Mouse (Mus musculus) stomach, postnatal 0 days (tissue): ENCODE data around the gene Snd1. TPM values are rescaled to one million over a fixed set of nuclear protein-coding genes. Genes with fewer than 3 reads are reported as not detected.

ENCODE experiments used
- ATAC-seq: fragments of 200-750 bp; cut with Nextera tagmentation; 2 replicates; pipeline ENCODE4 v1.8.0; 2017; ENCODE audit not compliant: low FRiP score, low TSS enrichment
- DNase-seq: peaks from one replicate; pipeline ENCODE4 v3.0.0-alpha.2; 2016; ENCODE audit warnings: low spot score
- H3K27ac ChIP-seq: fragments of 300-500 bp; sonication (generic); replicated peaks from 2 replicates; pipeline ENCODE4 v1.5.1; 2014; ENCODE audit warnings: mild to moderate bottlenecking, control low read depth
- H3K27me3 ChIP-seq: fragments of 300-500 bp; sonication (generic); 2 replicates; pipeline ENCODE4 v1.6.1; 2014; ENCODE audit warnings: low read length; ENCODE audit not compliant: control insufficient read depth, insufficient read depth
- H3K36me3 ChIP-seq: fragments of 300-500 bp; sonication (generic); 2 replicates; pipeline ENCODE4 v1.6.1; 2014; ENCODE audit warnings: low read length, mixed read lengths; ENCODE audit not compliant: control insufficient read depth, insufficient read depth
- H3K4me1 ChIP-seq: fragments of 300-500 bp; sonication (generic); replicated peaks from 2 replicates; pipeline ENCODE4 v1.6.1; 2014; ENCODE audit warnings: antibody characterized with exemption; ENCODE audit not compliant: control insufficient read depth, insufficient read depth
- H3K4me2 ChIP-seq: fragments of 300-500 bp; sonication (generic); replicated peaks from 2 replicates; pipeline ENCODE4 v1.6.1; 2014; ENCODE audit warnings: low read depth, mild to moderate bottlenecking, control low read depth, moderate library complexity
- H3K4me3 ChIP-seq: fragments of 300-500 bp; sonication (generic); 2 replicates; pipeline ENCODE4 v1.5.1; 2014; ENCODE audit warnings: low read depth, low read length, control low read depth
- H3K9ac ChIP-seq: fragments of 300-500 bp; sonication (generic); 2 replicates; pipeline ENCODE4 v1.6.1; 2014; ENCODE audit warnings: mild to moderate bottlenecking, low read length, control low read depth, mixed read lengths
- H3K9me3 ChIP-seq: fragments of 300-500 bp; sonication (generic); 2 replicates; pipeline ENCODE4 v1.6.1; 2016; ENCODE audit warnings: low read length; ENCODE audit not compliant: control insufficient read depth
- CTCF ChIP-seq: IDR thresholded peaks from 2 replicates; pipeline ENCODE4 v1.5.1; 2016; ENCODE audit warnings: antibody characterized with exemption, low read depth, mild to moderate bottlenecking, moderate library complexity
- EP300 ChIP-seq: optimal IDR thresholded peaks from 2 replicates; pipeline ENCODE3; 2016; ENCODE audit warnings: antibody characterized with exemption
- WGBS: fragments of 180-500 bp; shearing (Covaris S2); extraction: QIAGEN DNeasy Blood & Tissue Kit; methylation state at CpG from one replicate; pipeline ENCODE4 v1.1.7; 2014; 5-methylcytosine and 5-hydroxymethylcytosine counted together
- polyA plus RNA-seq: library from polyadenylated mRNA; unstranded; fragments of >200 nt; fragmentation: Nextera tagmentation; extraction: Ambion mirVana; gene quantifications from 2 replicates; pipeline ENCODE4 v1.2.1, GENCODE M21; 2015

Snd1 gene
- polyA plus RNA-seq, 1 experiment from 2014 or later = 81.3 TPM

- Histone ChIP-seq H3K9ac (no peak overlapping the region), H3K4me3 (no peak overlapping the region), H3K4me2 (no peak overlapping the region), H3K9me3 (no peaks in the 10 kb centered on the region), H3K4me1 (no peaks in the 10 kb centered on the region), H3K27ac (no peak overlapping the region), H3K36me3 (no peaks in the 10 kb centered on the region; the same call in none of the 2 replicates), H3K27me3 (no peaks in the 10 kb centered on the region)
- no peak for TF ChIP-seq CTCF
- TF ChIP-seq EP300 = no peak
- ATAC-seq = no peak
- no peak for DNase-seq
- 75% methylated on average over 7 of the region's 7 CpGs for WGBS
These were observed 270.9 kb downstream of the Snd1 start for GRCm38 (mm10) chr6:28745864-28746263.

- Histone ChIP-seq H3K27me3 (no peaks in the 10 kb centered on the region), H3K9ac (no peak overlapping the region), H3K4me2 (no peak overlapping the region), H3K4me3 (no peak overlapping the region), H3K4me1 (no peaks in the 10 kb centered on the region), H3K9me3 (no peaks in the 10 kb centered on the region), H3K27ac (no peak overlapping the region), H3K36me3 (no peaks in the 10 kb centered on the region; the same call in none of the 2 replicates)
- DNase-seq (no peak), ATAC-seq (no peak)
- TF ChIP-seq EP300 (no peak), CTCF (no peak)
- WGBS = 86% methylated on average over 5 of the region's 5 CpGs
These were observed 272.1 kb downstream of the Snd1 start for GRCm38 (mm10) chr6:28747025-28747424.

GRCm38 (mm10) chr6:28747931-28748670 is 273.2 kb downstream of the Snd1 start:
- Histone ChIP-seq H3K27me3 (no peaks in the 10 kb centered on the region), H3K4me3 (no peak overlapping the region), H3K36me3 (no peaks in the 10 kb centered on the region; the same call in none of the 2 replicates), H3K9ac (no peak overlapping the region), H3K4me2 (no peak overlapping the region), H3K27ac (no peak overlapping the region), H3K9me3 (no peaks in the 10 kb centered on the region), H3K4me1 (no peaks in the 10 kb centered on the region)
- no peak for TF ChIP-seq CTCF
- TF ChIP-seq EP300 = no peak
- WGBS = 63% methylated on average over 14 of the region's 14 CpGs
- no peak for ATAC-seq
- no peak for DNase-seq

GRCm38 (mm10) chr6:28749224-28749623 is 274.3 kb downstream of the Snd1 start:
- Histone ChIP-seq H3K4me3 (no peak overlapping the region), H3K27me3 (no peaks in the 10 kb centered on the region), H3K9ac (no peak overlapping the region), H3K4me2 (no peak overlapping the region), H3K4me1 (no peaks in the 10 kb centered on the region), H3K9me3 (no peaks in the 10 kb centered on the region), H3K36me3 (no peaks in the 10 kb centered on the region; the same call in none of the 2 replicates), H3K27ac (no peak overlapping the region)
- 66% methylated on average over 3 of the region's 3 CpGs for WGBS
- ATAC-seq = no peak
- DNase-seq = no peak
- TF ChIP-seq CTCF = no peak
- no peak for TF ChIP-seq EP300

- Histone ChIP-seq H3K4me1 (no peaks in the 10 kb centered on the region), H3K4me3 (no peak overlapping the region), H3K9ac (no peak overlapping the region), H3K9me3 (no peaks in the 10 kb centered on the region), H3K27me3 (no peaks in the 10 kb centered on the region), H3K27ac (no peak overlapping the region), H3K36me3 (no peaks in the 10 kb centered on the region; the same call in none of the 2 replicates), H3K4me2 (no peak overlapping the region)
- WGBS = 53% methylated on average over 3 of the region's 3 CpGs
- ATAC-seq = no peak
- DNase-seq = no peak
- TF ChIP-seq EP300 = no peak
- no peak for TF ChIP-seq CTCF
These were observed 276.2 kb downstream of the Snd1 start for GRCm38 (mm10) chr6:28751186-28751585.

- no peak for ATAC-seq
- 98% methylated on average over 5 of the region's 5 CpGs for WGBS
These were observed 278.3 kb downstream of the Snd1 start for GRCm38 (mm10) chr6:28753217-28753616.

More at GRCm38 (mm10) chr6:28753217-28753616, 278.3 kb downstream of the Snd1 start:
- Histone ChIP-seq H3K4me2 (no peak overlapping the region), H3K27ac (no peak overlapping the region), H3K36me3 (no peaks in the 10 kb centered on the region; the same call in 1 of the 2 replicates), H3K9ac (no peak overlapping the region), H3K27me3 (no peaks in the 10 kb centered on the region), H3K4me1 (no peaks in the 10 kb centered on the region), H3K9me3 (no peaks in the 10 kb centered on the region), H3K4me3 (no peak overlapping the region)
- no peak for TF ChIP-seq CTCF
- no peak for TF ChIP-seq EP300
- DNase-seq = no peak
